Mouse (Mus musculus) ES-E14 (cell line): ENCODE results near the gene Pkd1. TPM values are rescaled to one million over a fixed set of nuclear protein-coding genes. Genes with fewer than 3 reads are reported as not detected.
A peak's percentile ranks its signal among the peaks of the same experiment; 100 is the strongest.

Experiments used
- DNase-seq: peaks from one replicate; pipeline ENCODE4 v3.0.0-alpha.2; 2013; ENCODE audit warnings: low read depth, low spot score
- H3K27ac ChIP-seq: 2 replicates; pipeline ENCODE4 v1.5.1; 2012; ENCODE audit warnings: low read depth, mild to moderate bottlenecking, low read length, moderate library complexity, mixed read lengths; ENCODE audit not compliant: poor library complexity, insufficient read depth, severe bottlenecking
- H3K36me3 ChIP-seq: 2 replicates; pipeline ENCODE4 v1.6.1; 2012; ENCODE audit warnings: mild to moderate bottlenecking, low read length, moderate library complexity, mixed read lengths; ENCODE audit not compliant: control insufficient read depth, poor library complexity, insufficient read depth, severe bottlenecking
- H3K4me1 ChIP-seq, 2 experiments: fragments of 150-350 bp in 1 of 2; sonication (generic) in 1 of 2; 2 replicates each; pipeline ENCODE4 v1.6.1; 2012; ENCODE audit warnings: low read length in 2 of 2, mild to moderate bottlenecking in 1 of 2, mixed read lengths in 1 of 2; ENCODE audit not compliant: control insufficient read depth in 2 of 2, insufficient read depth in 2 of 2, poor library complexity in 1 of 2
- H3K4me3 ChIP-seq, 2 experiments: fragments of 150-350 bp in 1 of 2; sonication (generic) in 1 of 2; 2 replicates each; pipeline ENCODE4 v1.5.1; 2012; ENCODE audit warnings: low read length in 2 of 2, low read depth in 1 of 2, mild to moderate bottlenecking in 1 of 2, mixed read lengths in 1 of 2; ENCODE audit not compliant: insufficient read depth in 1 of 2, poor library complexity in 1 of 2, severe bottlenecking in 1 of 2
- H3K9ac ChIP-seq: 2 replicates; pipeline ENCODE4 v1.6.1; 2012; ENCODE audit warnings: low read depth, mild to moderate bottlenecking, low read length, mixed read lengths; ENCODE audit not compliant: poor library complexity, insufficient read depth, severe bottlenecking
- H3K9me3 ChIP-seq: fragments of 150-350 bp; sonication (generic); 2 replicates; pipeline ENCODE4 v1.6.1; 2012; ENCODE audit warnings: low read depth, mild to moderate bottlenecking, low read length; ENCODE audit not compliant: control insufficient read depth, insufficient read depth
- CHD2 ChIP-seq: IDR thresholded peaks from 2 replicates; pipeline ENCODE4 v1.6.1; 2014; ENCODE audit warnings: mild to moderate bottlenecking, low read depth, low read length, inconsistent platforms
- HCFC1 ChIP-seq: IDR thresholded peaks from 2 replicates; pipeline ENCODE4 v1.6.1; 2012; ENCODE audit warnings: low read length, inconsistent platforms, borderline replicate concordance; ENCODE audit not compliant: insufficient read depth
- MAFK ChIP-seq: IDR thresholded peaks from 2 replicates; pipeline ENCODE4 v1.6.1; 2014; ENCODE audit warnings: mild to moderate bottlenecking, low read depth, low read length, inconsistent platforms; ENCODE audit not compliant: insufficient read depth
- ZC3H11A ChIP-seq: IDR thresholded peaks from 2 replicates; pipeline ENCODE4 v1.6.1; 2012; ENCODE audit warnings: low read depth, mild to moderate bottlenecking, inconsistent platforms, low read length, borderline replicate concordance
- ZNF384 ChIP-seq: IDR thresholded peaks from 2 replicates; pipeline ENCODE4 v1.6.1; 2012; ENCODE audit warnings: low read depth, low read length, inconsistent platforms
- in situ Hi-C, 2 experiments: fragments of 600-800 bp; cut with MboI; formaldehyde crosslinking; loops; one replicate each; pipeline ENCODE4 v1.15.1; 2025; ENCODE audit warnings: low sequenced_read_pairs in 2 of 2, inconsistent platforms in 1 of 2; ENCODE audit not compliant: unreplicated experiment in 2 of 2
- total RNA-seq: library from RNA; depleted of rRNA; stranded (reverse); fragments of 300-350 nt; gene quantifications from 2 replicates; pipeline ENCODE4 v1.2.3, GENCODE M21; 2012; rRNA removed

The Pkd1 gene
- 27.8 and 35.9 TPM in 2 replicates for total RNA-seq

DNA sequence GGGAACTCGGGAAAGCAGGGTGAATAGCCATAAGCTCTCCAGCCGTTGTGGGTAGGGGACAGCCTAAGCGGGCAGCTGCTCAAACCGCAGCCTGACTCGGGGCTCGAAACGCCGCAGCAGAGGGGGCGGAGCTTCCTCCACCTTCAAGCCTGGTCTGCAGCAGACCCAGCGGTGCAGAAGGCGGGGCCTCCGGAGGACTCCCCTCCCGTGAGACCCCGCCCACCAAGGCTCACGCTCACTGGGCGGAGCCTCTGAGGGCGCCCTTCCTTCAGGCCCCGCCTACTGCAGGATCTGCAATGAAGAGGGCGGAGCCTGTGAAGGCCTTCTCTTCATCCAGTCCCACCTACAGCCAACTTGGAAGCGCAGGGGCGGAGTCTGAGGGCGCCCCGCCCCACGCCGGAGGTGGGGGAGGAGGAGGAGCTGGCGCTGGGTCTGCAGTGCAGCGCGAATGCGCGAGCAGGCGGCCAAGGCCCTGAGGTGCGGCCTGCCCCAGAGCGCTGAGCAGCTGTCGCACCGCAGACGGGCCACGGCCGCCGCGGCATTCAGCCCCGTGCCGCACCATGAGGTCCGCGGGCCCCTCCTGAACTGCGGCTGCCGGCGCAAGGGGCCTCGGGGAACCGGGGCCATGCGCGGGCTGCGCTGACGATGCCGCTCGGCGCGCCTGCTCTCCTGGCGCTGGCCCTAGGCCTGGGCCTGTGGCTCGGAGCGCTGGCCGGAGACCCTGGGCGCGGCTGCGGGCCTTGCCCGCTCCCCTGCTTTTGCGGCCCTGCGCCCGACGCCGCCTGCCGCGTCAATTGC, at the start of gene Pkd1:
TSS of gene Pkd1 (plus strand) at position 217 of the 798 bp plus-strand sequence.
- TF ChIP-seq CHD2 (no peak), HCFC1 (no peak), ZC3H11A (no peak), MAFK (0 out of 2 replicates have a peak, but pooled peaks have one; percentile 21), ZNF384 (no peak)
- peak within 1 kb of the TSS; percentile 35 for H3K27ac ChIP-seq
- peak within 1 kb of the TSS; percentile 79 for H3K9ac ChIP-seq
- no peaks in the 10 kb centered on the region for H3K9me3 ChIP-seq
- in situ Hi-C loops, result no loop called here
- H3K4me1 ChIP-seq, result no peaks in the 10 kb centered on the region
- DNase-seq, result peak; percentile 99
- no peaks in the 10 kb centered on the region; the same call in 1 of the 2 replicates for H3K36me3 ChIP-seq
- H3K4me3 ChIP-seq, result peak within 1 kb of the TSS; percentile 73 to 76

DNA sequence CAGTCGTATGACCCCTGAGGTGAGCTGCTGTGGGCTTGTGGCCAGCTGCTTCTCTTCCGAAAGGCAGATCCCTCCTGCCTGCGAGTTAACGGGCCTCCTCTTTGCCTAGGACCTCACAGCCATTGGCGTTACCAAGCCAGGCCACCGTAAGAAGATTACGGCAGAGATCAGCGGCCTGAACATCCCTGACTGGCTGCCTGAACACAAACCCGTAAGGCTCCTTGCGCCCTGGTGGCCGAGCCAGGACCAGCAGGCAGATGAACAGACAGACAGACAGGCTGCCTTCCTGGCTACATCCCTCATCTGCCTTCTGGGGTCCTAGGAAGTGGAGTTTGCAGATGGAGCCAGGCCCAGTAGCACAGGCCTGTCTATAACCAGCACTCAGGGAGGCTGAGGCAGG, 47.4 kb upstream of the Pkd1 start:
- no peaks in the 10 kb centered on the region for H3K36me3 ChIP-seq
- DNase-seq, result no peak
- H3K9ac ChIP-seq, result no peak overlapping the region
- H3K27ac ChIP-seq, result no peak overlapping the region
- H3K4me1 ChIP-seq, result peaks cover 0 to 6% of the 10 kb centered on the region in 2 experiments; a peak in 2 of 4 replicates
- H3K4me3 ChIP-seq, result no peak overlapping the region
- in situ Hi-C loops, result no loop called here
- no peaks in the 10 kb centered on the region for H3K9me3 ChIP-seq
- TF ChIP-seq ZNF384 (no peak), ZC3H11A (no peak), HCFC1 (no peak), MAFK (no peak), CHD2 (no peak)

DNA sequence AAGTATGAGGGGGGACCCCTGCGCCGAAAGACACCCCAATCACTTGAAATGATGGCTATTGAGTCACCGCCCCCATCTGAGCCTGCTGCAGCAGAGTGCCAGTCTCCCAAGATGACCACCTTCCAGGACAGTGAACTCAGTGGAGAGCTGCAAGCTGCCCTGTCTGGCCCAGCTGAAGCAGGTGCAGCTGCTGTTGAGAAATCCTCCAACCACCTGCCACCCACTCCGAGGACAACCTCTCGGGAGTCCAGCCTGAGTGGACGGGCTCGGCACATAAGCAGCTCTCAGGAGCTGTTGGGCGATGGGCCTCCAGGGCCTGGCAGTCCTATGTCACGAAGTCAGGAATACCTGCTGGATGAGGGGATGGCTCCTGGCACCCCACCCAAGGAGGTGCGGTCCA, 45.5 kb upstream of the Pkd1 start:
- no peak for DNase-seq
- H3K36me3 ChIP-seq, result peaks cover 11% of the 10 kb centered on the region

DNA sequence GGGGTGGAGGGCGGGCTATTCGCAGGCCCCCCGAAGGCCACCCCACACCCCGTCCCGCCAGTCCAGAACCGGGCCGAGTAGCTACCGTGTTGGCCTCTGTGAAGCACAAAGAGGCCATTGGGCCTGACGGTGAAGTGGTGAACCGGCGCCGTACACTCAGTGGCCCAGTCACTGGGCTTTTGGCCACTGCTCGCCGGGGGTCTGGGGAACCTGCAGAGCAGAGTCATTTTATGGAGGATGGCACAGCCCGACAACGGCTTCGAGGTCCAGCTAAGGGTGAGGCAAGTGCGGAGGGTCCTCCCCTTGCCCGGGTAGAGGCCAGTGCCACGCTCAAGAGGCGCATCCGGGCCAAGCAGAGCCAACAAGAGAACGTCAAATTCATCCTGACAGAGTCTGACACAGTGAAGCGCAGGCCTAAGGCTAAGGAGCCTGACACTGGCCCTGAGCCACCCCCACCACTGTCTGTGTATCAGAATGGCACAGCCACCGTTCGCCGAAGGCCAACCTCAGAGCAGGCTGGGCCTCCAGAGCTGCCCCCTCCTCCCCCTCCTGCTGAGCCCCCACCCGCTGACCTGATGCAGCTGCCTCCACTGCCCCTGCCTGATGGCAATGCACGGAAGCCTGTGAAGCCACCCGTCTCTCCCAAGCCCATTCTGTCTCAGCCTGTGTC, 44.2 kb upstream of the Pkd1 start:
- Histone ChIP-seq H3K9ac (no peak overlapping the region), H3K27ac (no peak overlapping the region), H3K4me1 (peaks cover 0 to 10% of the 10 kb centered on the region in 2 experiments; a peak in 2 of 4 replicates), H3K36me3 (peaks cover 25% of the 10 kb centered on the region), H3K4me3 (peak overlapping the region; percentile 28 to 42; a peak in 3 of 4 replicates), H3K9me3 (no peaks in the 10 kb centered on the region)
- in situ Hi-C loops, result no loop called here
- no peak for TF ChIP-seq CHD2
- no peak for DNase-seq

More for the DNA sequence above, 45.5 kb upstream of the Pkd1 start:
- no peak for TF ChIP-seq CHD2
- no peak for TF ChIP-seq MAFK
- Histone ChIP-seq H3K4me1 (peaks cover 0 to 10% of the 10 kb centered on the region in 2 experiments; a peak in 2 of 4 replicates), H3K9me3 (no peaks in the 10 kb centered on the region), H3K27ac (no peak overlapping the region), H3K4me3 (no peak overlapping the region), H3K9ac (no peak overlapping the region)
- in situ Hi-C loops, result no loop called here
